ENCODE assay signal across 8 mouse cellular contexts in genomic region chr12:98746746-98747379, GRCm38 (mm10). TPM values are rescaled to one million over a fixed set of nuclear protein-coding genes. Genes with fewer than 3 reads are reported as not detected.
A peak's percentile ranks its signal among the peaks of the same experiment; 100 is the strongest.
DNase-seq lines count a peak whose midpoint lies in the region; ATAC-seq and TF ChIP-seq lines count a peak whose summit lies in the region.

Gene Zc3h14 (plus strand): TSS chr12:98746964.

- peak; percentile 81 for DNase-seq in c-Kit-negative CD71-positive TER-119-positive erythroid progenitor cells, embryonic 14.5 days (ENCODE audit: low read depth, low spot score)
- DNase-seq in forebrain, embryonic 10.5 days (ENCODE audit: extremely low spot score, low spot score), result peak; percentile 91
- DNase-seq in kidney, postnatal 25 days, result peak; percentile 96
- DNase-seq in liver, embryonic 14.5 days (ENCODE audit: low read depth in 3 of 3, low spot score in 3 of 3), result peak; percentile 80 to 87 (median 84)
- DNase-seq in neural tube, embryonic 11.5 days (ENCODE audit: low spot score), result peak; percentile 97
- DNase-seq in stomach, postnatal 0 days (ENCODE audit: low spot score), result peak; percentile 96

- H3K4me1 ChIP-seq in forebrain, embryonic 10.5 days, result peaks cover 31% of the 10 kb centered on the region
- H3K4me1 ChIP-seq in heart, embryonic 15.5 days (replicated peaks), result peaks cover 26% of the 10 kb centered on the region
- peaks cover 7% of the 10 kb centered on the region in 2 experiments; a peak in 2 of 4 replicates for H3K4me1 ChIP-seq in liver, embryonic 14.5 days (replicated peaks; ENCODE audit: control insufficient read depth in 2 of 2, insufficient read depth in 2 of 2, low read length in 1 of 2)
- H3K4me1 ChIP-seq in neural tube, embryonic 11.5 days (ENCODE audit: control insufficient read depth, insufficient read depth, low read length), result peaks cover 10% of the 10 kb centered on the region
- no peaks in the 10 kb centered on the region for H3K4me1 ChIP-seq in stomach, postnatal 0 days (replicated peaks; ENCODE audit: control insufficient read depth, insufficient read depth)

- H3K4me3 ChIP-seq in forebrain, embryonic 10.5 days, result peak within 1 kb of the TSS; percentile 93
- peak within 1 kb of the TSS; percentile 93 for H3K4me3 ChIP-seq in heart, embryonic 15.5 days
- H3K4me3 ChIP-seq in liver, embryonic 14.5 days (ENCODE audit: insufficient read depth in 1 of 2, low read depth in 2 of 2, low read length in 2 of 2), result peak within 1 kb of the TSS; percentile 95 to 99
- peak within 1 kb of the TSS; percentile 87 for H3K4me3 ChIP-seq in neural tube, embryonic 11.5 days (ENCODE audit: low read depth, low read length)
- H3K4me3 ChIP-seq in stomach, postnatal 0 days (ENCODE audit: low read depth, low read length), result peak within 1 kb of the TSS; percentile 95

- peak within 1 kb of the TSS; percentile 94 for H3K27ac ChIP-seq in forebrain, embryonic 10.5 days
- H3K27ac ChIP-seq in heart, embryonic 15.5 days, result peak within 1 kb of the TSS; percentile 92
- H3K27ac ChIP-seq in liver, embryonic 14.5 days, result peak within 1 kb of the TSS; percentile 68
- H3K27ac ChIP-seq in neural tube, embryonic 11.5 days (ENCODE audit: low read depth, low read length), result peak within 1 kb of the TSS; percentile 86
- H3K27ac ChIP-seq in stomach, postnatal 0 days (replicated peaks), result peak within 1 kb of the TSS; percentile 88

- H3K36me3 ChIP-seq in forebrain, embryonic 10.5 days (replicated peaks), result peaks cover 17% of the 10 kb centered on the region
- H3K36me3 ChIP-seq in heart, embryonic 15.5 days, result no peaks in the 10 kb centered on the region
- peaks cover 4% of the 10 kb centered on the region; the same call in 1 of the 2 replicates for H3K36me3 ChIP-seq in liver, embryonic 14.5 days (replicated peaks; ENCODE audit: control insufficient read depth, insufficient read depth, low read depth)
- H3K36me3 ChIP-seq in neural tube, embryonic 11.5 days (ENCODE audit: control insufficient read depth, insufficient read depth, low read length), result peaks cover 3% of the 10 kb centered on the region; the same call in 1 of the 2 replicates
- no peaks in the 10 kb centered on the region for H3K36me3 ChIP-seq in stomach, postnatal 0 days (ENCODE audit: control insufficient read depth, insufficient read depth, low read length)

- H3K27me3 ChIP-seq in forebrain, embryonic 10.5 days (ENCODE audit: poor library complexity, severe bottlenecking), result no peaks in the 10 kb centered on the region; the same call in 1 of the 2 replicates
- no peaks in the 10 kb centered on the region for H3K27me3 ChIP-seq in heart, embryonic 15.5 days
- no peaks in the 10 kb centered on the region for H3K27me3 ChIP-seq in liver, embryonic 14.5 days (ENCODE audit: control insufficient read depth, insufficient read depth, low read length)
- H3K27me3 ChIP-seq in neural tube, embryonic 11.5 days (ENCODE audit: control insufficient read depth, insufficient read depth, low read length), result no peaks in the 10 kb centered on the region
- no peaks in the 10 kb centered on the region for H3K27me3 ChIP-seq in stomach, postnatal 0 days (ENCODE audit: control insufficient read depth, insufficient read depth, low read length)

- ATAC-seq in CD4-positive, CD25-positive, alpha-beta regulatory T cell, adult 4 months, result peak; percentile 82
- ATAC-seq in heart, embryonic 15.5 days (replicated peaks; ENCODE audit: insufficient number of reproducible peaks, insufficient read depth, low FRiP score, low read depth), result peak; percentile 92
- ATAC-seq in liver, embryonic 14.5 days (ENCODE audit: insufficient read depth), result peak; percentile 91
- ATAC-seq in neural tube, embryonic 11.5 days (ENCODE audit: insufficient read depth, low FRiP score, low TSS enrichment), result peak; percentile 90
- ATAC-seq in stomach, postnatal 0 days (ENCODE audit: low FRiP score, low TSS enrichment), result peak; percentile 92

- peak within 1 kb of the TSS; percentile 95 for H3K9ac ChIP-seq in heart, embryonic 15.5 days
- H3K9ac ChIP-seq in liver, embryonic 14.5 days (replicated peaks), result peak within 1 kb of the TSS; percentile 88
- H3K9ac ChIP-seq in neural tube, embryonic 11.5 days (ENCODE audit: low read length), result peak within 1 kb of the TSS; percentile 93
- peak within 1 kb of the TSS; percentile 90 for H3K9ac ChIP-seq in stomach, postnatal 0 days (ENCODE audit: low read length)

- TF ChIP-seq CTCF in liver, embryonic 14.5 days (IDR thresholded peaks at IDR 0.05; ENCODE audit: low read depth), result peak; percentile 79
- TF ChIP-seq CTCF in stomach, postnatal 0 days (IDR thresholded peaks at IDR 0.05; ENCODE audit: low read depth), result peak; percentile 82

- TF ChIP-seq EP300 in liver, embryonic 14.5 days (IDR thresholded peaks at IDR 0.05; ENCODE audit: low read depth), result no peak
- no peak for TF ChIP-seq EP300 in stomach, postnatal 0 days (optimal IDR thresholded peaks at IDR 0.05)

- WGBS in forebrain, embryonic 10.5 days, result under 1% methylated on average over 85 of the region's 87 CpGs
- under 1% methylated on average over 74 of the region's 87 CpGs for WGBS in heart, embryonic 15.5 days
- under 1% methylated on average over 82 of the region's 87 CpGs for WGBS in liver, embryonic 14.5 days (ENCODE audit: insufficient replicate concordance)
- under 1% methylated on average over 70 of the region's 87 CpGs for WGBS in neural tube, embryonic 11.5 days
- under 1% methylated on average over 66 of the region's 87 CpGs for WGBS in stomach, postnatal 0 days

- H3K4me2 ChIP-seq in heart, embryonic 15.5 days, result peak within 1 kb of the TSS; percentile 70
- peak within 1 kb of the TSS; percentile 89 for H3K4me2 ChIP-seq in liver, embryonic 14.5 days (ENCODE audit: low read depth)
- H3K4me2 ChIP-seq in neural tube, embryonic 11.5 days (ENCODE audit: low read depth), result peak within 1 kb of the TSS; percentile 59
- peak within 1 kb of the TSS; percentile 68 for H3K4me2 ChIP-seq in stomach, postnatal 0 days (replicated peaks; ENCODE audit: low read depth)

- H3K9me3 ChIP-seq in forebrain, embryonic 10.5 days, result no peaks in the 10 kb centered on the region
- H3K9me3 ChIP-seq in heart, embryonic 15.5 days (replicated peaks), result no peaks in the 10 kb centered on the region
- no peaks in the 10 kb centered on the region for H3K9me3 ChIP-seq in liver, embryonic 14.5 days (ENCODE audit: control insufficient read depth, low read length)
- no peaks in the 10 kb centered on the region for H3K9me3 ChIP-seq in neural tube, embryonic 11.5 days (ENCODE audit: control insufficient read depth, low read length)
- H3K9me3 ChIP-seq in stomach, postnatal 0 days (ENCODE audit: control insufficient read depth, low read length), result no peaks in the 10 kb centered on the region

RNA-seq across cellular contexts. Expression of gene Zc3h14, which starts in this region (rescaled TPM):
- 10 to 100 TPM; 35.2 to 39.0 TPM for polyA plus RNA-seq in CD4-positive, CD25-positive, alpha-beta regulatory T cell, adult 4 months (2017; shearing (Covaris generic))
- 133 and 141 TPM in 2 replicates for polyA plus RNA-seq in forebrain, embryonic 10.5 days (2016; fragmentation: Nextera tagmentation; extraction: Ambion mirVana)
- 85.7 and 86.7 TPM in 2 replicates for polyA plus RNA-seq in heart, embryonic 15.5 days (2015; fragmentation: Nextera tagmentation; extraction: Ambion mirVana)
- polyA plus RNA-seq in liver, embryonic 14.5 days (2012; rRNA removed), result 25.5 and 35.1 TPM in 2 replicates
- polyA plus RNA-seq in liver, embryonic 14.5 days (2014; fragmentation: Nextera tagmentation; extraction: Ambion mirVana), result 36.9 and 42.4 TPM in 2 replicates
- 169 and 170 TPM in 2 replicates for polyA plus RNA-seq in neural tube, embryonic 11.5 days (2014; fragmentation: Nextera tagmentation; extraction: Ambion mirVana)
- 47.7 and 49.3 TPM in 2 replicates for polyA plus RNA-seq in stomach, postnatal 0 days (2015; fragmentation: Nextera tagmentation; extraction: Ambion mirVana)

Comparison
In these comparisons a context has a peak if more than half of its experiments do, and no peak if none do; other contexts are left out.
1. Peak in every context shown above with its lines: DNase-seq, ATAC-seq, H3K4me3 ChIP-seq and H3K27ac ChIP-seq.